Mouse (Mus musculus) liver, embryonic 15.5 days (tissue): Measurements from ENCODE around the gene Oprl1. TPM values are rescaled to one million over a fixed set of nuclear protein-coding genes. Genes with fewer than 3 reads are reported as not detected.

Source experiments
- ATAC-seq: fragments of 200-750 bp; cut with Nextera tagmentation; 2 replicates; pipeline ENCODE4 v1.8.0; 2017; ENCODE audit warnings: moderate number of reproducible peaks, mild to moderate bottlenecking, moderate library complexity; ENCODE audit not compliant: insufficient read depth
- H3K27ac ChIP-seq: fragments of 300-500 bp; sonication (generic); replicated peaks from 2 replicates; pipeline ENCODE4 v1.5.1; 2015; ENCODE audit warnings: mild to moderate bottlenecking, inconsistent platforms
- H3K27me3 ChIP-seq: fragments of 300-500 bp; sonication (generic); 2 replicates; pipeline ENCODE4 v1.6.1; 2015; ENCODE audit warnings: mild to moderate bottlenecking, inconsistent platforms
- H3K36me3 ChIP-seq: fragments of 300-500 bp; sonication (generic); replicated peaks from 2 replicates; pipeline ENCODE4 v1.6.1; 2015; ENCODE audit warnings: moderate library complexity, mild to moderate bottlenecking, inconsistent platforms
- H3K4me1 ChIP-seq: fragments of 300-500 bp; sonication (generic); replicated peaks from 2 replicates; pipeline ENCODE4 v1.6.1; 2015; ENCODE audit warnings: inconsistent platforms
- H3K4me2 ChIP-seq: fragments of 300-500 bp; sonication (generic); 2 replicates; pipeline ENCODE4 v1.6.1; 2015; ENCODE audit warnings: moderate library complexity, mild to moderate bottlenecking, inconsistent platforms
- H3K4me3 ChIP-seq: fragments of 300-500 bp; sonication (generic); replicated peaks from 2 replicates; pipeline ENCODE4 v1.5.1; 2015; ENCODE audit warnings: mild to moderate bottlenecking, inconsistent platforms
- H3K9ac ChIP-seq: fragments of 300-500 bp; sonication (generic); 2 replicates; pipeline ENCODE4 v1.6.1; 2015; ENCODE audit warnings: moderate library complexity, mild to moderate bottlenecking, inconsistent platforms
- H3K9me3 ChIP-seq: fragments of 300-500 bp; sonication (generic); replicated peaks from 2 replicates; pipeline ENCODE4 v1.6.1; 2016; ENCODE audit warnings: inconsistent platforms
- WGBS: fragments of 180-500 bp; shearing (Covaris S2); methylation state at CpG from one replicate; pipeline ENCODE4 v1.1.7; 2015; ENCODE audit warnings: mixed read lengths; ENCODE audit not compliant: insufficient replicate concordance; 5-methylcytosine and 5-hydroxymethylcytosine counted together
- polyA plus RNA-seq: library from polyadenylated mRNA; unstranded; fragments of >200 nt; fragmentation: Nextera tagmentation; extraction: Ambion mirVana; gene quantifications from 2 replicates; pipeline ENCODE4 v1.2.1, GENCODE M21; 2015

Oprl1 gene
- polyA plus RNA-seq, 1 experiment from 2014 or later = 0.23 TPM

DNA sequence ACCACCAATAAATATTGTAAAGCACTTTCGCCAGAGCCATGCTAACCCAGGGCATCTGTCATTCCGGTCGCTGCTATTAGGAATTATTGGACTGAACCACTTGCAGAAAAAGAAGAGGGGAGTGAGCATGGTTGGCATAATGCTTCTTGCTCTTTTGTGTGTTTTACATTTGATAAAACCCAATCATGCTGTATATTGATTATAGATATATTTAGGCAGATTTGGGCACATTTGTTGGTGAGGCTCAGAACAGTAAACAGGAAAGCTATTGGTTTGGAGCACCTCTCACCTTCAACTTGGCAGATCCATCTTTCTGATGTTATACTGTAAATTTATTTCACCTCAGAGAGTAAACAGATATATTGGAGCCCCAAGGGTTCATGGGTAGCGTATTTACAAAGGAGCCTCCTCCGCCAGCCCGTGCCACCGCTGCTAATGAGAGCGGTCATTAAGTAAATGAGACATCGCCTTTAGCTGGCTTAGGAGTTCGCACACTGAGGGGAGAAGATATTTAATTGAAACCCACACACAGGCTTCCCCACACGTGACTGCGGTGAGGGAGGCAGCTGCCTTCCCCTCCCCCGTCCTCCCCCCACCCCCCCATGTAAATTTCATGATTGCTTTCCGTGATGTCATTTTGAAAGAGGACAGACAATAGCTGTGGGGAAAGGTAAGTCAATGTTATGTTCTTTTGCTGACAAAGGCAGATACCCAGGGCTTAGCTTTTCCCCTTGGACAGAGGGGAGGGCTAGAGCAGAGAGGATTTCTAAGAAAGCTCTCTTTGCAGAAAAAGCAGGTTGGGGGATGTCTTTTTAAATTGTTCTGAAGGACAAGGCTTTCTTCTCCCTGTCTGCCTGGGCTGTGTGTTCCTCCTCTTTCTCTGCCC, 52.1 kb downstream of the Oprl1 start:
- no peak for ATAC-seq
- Histone ChIP-seq H3K9me3 (no peaks in the 10 kb centered on the region), H3K36me3 (no peaks in the 10 kb centered on the region)

DNA sequence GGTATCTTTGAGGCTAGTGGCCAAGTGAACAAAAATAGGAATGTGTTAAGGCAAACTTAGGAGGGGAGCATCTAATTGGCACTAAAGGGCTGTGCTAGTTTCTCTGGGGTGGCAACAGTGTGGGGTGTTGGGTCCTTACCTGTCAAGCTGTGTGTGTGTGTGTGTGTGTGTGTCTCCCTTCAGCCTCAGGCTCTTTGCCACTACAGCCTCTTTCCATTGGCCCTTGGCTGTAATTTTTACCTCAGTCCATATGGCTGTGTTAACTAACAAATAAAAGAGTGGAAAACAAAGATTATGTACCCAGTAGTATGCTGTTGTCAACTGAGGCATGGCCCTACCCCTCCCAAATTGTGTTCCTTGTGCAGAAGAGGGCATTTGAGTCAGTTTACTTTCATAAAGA, 53.6 kb downstream of the Oprl1 start:
- Histone ChIP-seq H3K27me3 (peaks cover 13% of the 10 kb centered on the region), H3K36me3 (no peaks in the 10 kb centered on the region), H3K4me2 (no peak overlapping the region), H3K4me1 (no peaks in the 10 kb centered on the region), H3K9me3 (no peaks in the 10 kb centered on the region), H3K27ac (no peak overlapping the region), H3K4me3 (no peak overlapping the region), H3K9ac (no peak overlapping the region)
- ATAC-seq = no peak

More for the DNA sequence above, 52.1 kb downstream of the Oprl1 start:
- Histone ChIP-seq H3K27me3 (peaks cover 13% of the 10 kb centered on the region), H3K9ac (no peak overlapping the region), H3K4me3 (no peak overlapping the region), H3K27ac (no peak overlapping the region), H3K4me1 (no peaks in the 10 kb centered on the region), H3K4me2 (no peak overlapping the region)
- WGBS = 53% methylated on average over 14 of the region's 14 CpGs

DNA sequence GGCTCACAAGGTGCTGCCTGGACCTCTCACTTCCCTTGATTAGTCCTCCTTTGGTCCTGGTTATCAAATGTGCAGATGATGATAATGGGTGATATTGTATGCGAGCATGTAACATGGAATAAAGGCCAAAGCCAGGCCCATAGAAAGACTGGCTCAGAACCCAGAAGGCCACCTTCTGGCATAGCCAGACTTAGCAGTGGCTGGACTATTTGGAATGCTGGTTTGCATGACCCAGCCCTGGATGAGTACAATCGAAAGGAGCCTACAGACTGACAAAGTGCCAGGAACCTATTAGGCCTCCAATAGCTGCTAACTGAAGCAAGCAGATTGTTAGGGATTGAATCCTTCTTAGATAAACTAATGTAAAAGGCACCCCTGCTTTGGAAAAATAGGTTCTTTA, 54.6 kb downstream of the Oprl1 start:
- no peak overlapping the region for H3K4me2 ChIP-seq
- H3K9ac ChIP-seq = no peak overlapping the region
- peaks cover 13% of the 10 kb centered on the region for H3K27me3 ChIP-seq
- H3K27ac ChIP-seq = no peak overlapping the region
- H3K4me1 ChIP-seq = no peaks in the 10 kb centered on the region
- no peak overlapping the region for H3K4me3 ChIP-seq
- H3K9me3 ChIP-seq = no peaks in the 10 kb centered on the region
- WGBS = 58% methylated on average over 2 of the region's 2 CpGs
- H3K36me3 ChIP-seq = no peaks in the 10 kb centered on the region
- no peak for ATAC-seq

Other genes starting within 250 kb of the Oprl1 start
- gene Abhd16b, start 221.8 kb upstream of the Oprl1 start, polyA plus RNA-seq = not detected in 2 replicates
- 67.3 and 68.4 TPM in 2 replicates for gene Tpd52l2, start 217.9 kb upstream of the Oprl1 start, polyA plus RNA-seq
- gene Dnajc5, start 194.5 kb upstream of the Oprl1 start, polyA plus RNA-seq = 27.7 and 29.8 TPM in 2 replicates
- gene Uckl1, start 130.1 kb upstream of the Oprl1 start, polyA plus RNA-seq = 20.4 and 27.5 TPM in 2 replicates
- 23.8 and 25.9 TPM in 2 replicates for gene Prpf6, start 123.1 kb upstream of the Oprl1 start, polyA plus RNA-seq
- gene Zfp512b, start 122.2 kb upstream of the Oprl1 start, polyA plus RNA-seq = 9.3 and 9.6 TPM in 2 replicates
- 2.2 and 2.6 TPM in 2 replicates for gene Samd10, start 115.8 kb upstream of the Oprl1 start, polyA plus RNA-seq
- not detected in 2 replicates for gene Gm29797, start 58.0 kb upstream of the Oprl1 start, polyA plus RNA-seq
- 6.7 and 8.0 TPM in 2 replicates for gene Sox18, start 43.4 kb upstream of the Oprl1 start, polyA plus RNA-seq
- 1.3 and 2.7 TPM in 2 replicates for gene Tcea2, start 34.7 kb upstream of the Oprl1 start, polyA plus RNA-seq
- 22.3 and 22.4 TPM in 2 replicates for gene Rgs19, start 21.0 kb upstream of the Oprl1 start, polyA plus RNA-seq
- gene Lkaaear1, start 16.6 kb upstream of the Oprl1 start, polyA plus RNA-seq = not detected in 2 replicates
- not detected in 2 replicates for gene Myt1, start 48.3 kb downstream of the Oprl1 start, polyA plus RNA-seq
- gene Pcmtd2, start 122.8 kb downstream of the Oprl1 start, polyA plus RNA-seq = 14.6 and 15.2 TPM in 2 replicates
- gene Polr3k, start 149.3 kb downstream of the Oprl1 start, polyA plus RNA-seq = 25.4 and 25.5 TPM in 2 replicates